Mouse (Mus musculus): ENCODE data around the gene Vash2. TPM values are rescaled to one million over a fixed set of nuclear protein-coding genes. Genes with fewer than 3 reads are reported as not detected.
"Not testable (repeated sequence)": the region's sequence is repeated elsewhere in the genome, so short reads cannot be mapped to it uniquely, and the experiment has no call there.

The Vash2 gene
- polyA plus RNA-seq (2015; fragmentation: Nextera tagmentation; extraction: Ambion mirVana): 15.0 and 19.2 TPM in 2 replicates

- under 1% methylated on average over 38 of the region's 38 CpGs for WGBS
- H3K27me3 ChIP-seq (ENCODE audit: control insufficient read depth, insufficient read depth, low read length): no peaks in the 10 kb centered on the region
- peaks cover 14% of the 10 kb centered on the region for H3K4me1 ChIP-seq (ENCODE audit: control insufficient read depth, insufficient read depth, low read length)
- H3K27ac ChIP-seq (ENCODE audit: low read length): peak within 1 kb of the TSS; percentile 92
- peak within 1 kb of the TSS; percentile 74 for H3K4me3 ChIP-seq (replicated peaks; ENCODE audit: low read length)
- H3K36me3 ChIP-seq (ENCODE audit: control insufficient read depth, insufficient read depth, low read length): no peaks in the 10 kb centered on the region; the same call in 1 of the 2 replicates
- ATAC-seq (ENCODE audit: insufficient read depth, low FRiP score): peak; percentile 96
- H3K9ac ChIP-seq (ENCODE audit: low read length): peak within 1 kb of the TSS; percentile 84
- peak within 1 kb of the TSS; percentile 90 for H3K4me2 ChIP-seq (ENCODE audit: low read depth, low read length)
- H3K9me3 ChIP-seq (replicated peaks; ENCODE audit: control insufficient read depth, low read length): no peaks in the 10 kb centered on the region
Measured at GRCm38 (mm10) chr1:190979100-190979563, at the start of gene Vash2. Vash2 (minus strand) TSS chr1:190979296.

- Histone ChIP-seq H3K27ac (ENCODE audit: low read length) (peak within 1 kb of the TSS; percentile 86), H3K9me3 (replicated peaks; ENCODE audit: control insufficient read depth, low read length) (no peaks in the 10 kb centered on the region), H3K36me3 (ENCODE audit: control insufficient read depth, insufficient read depth, low read length) (no peaks in the 10 kb centered on the region), H3K4me1 (ENCODE audit: control insufficient read depth, insufficient read depth, low read length) (peaks cover 13% of the 10 kb centered on the region), H3K4me3 (replicated peaks; ENCODE audit: low read length) (peak within 1 kb of the TSS; percentile 80), H3K27me3 (ENCODE audit: control insufficient read depth, insufficient read depth, low read length) (no peaks in the 10 kb centered on the region), H3K9ac (ENCODE audit: low read length) (peak within 1 kb of the TSS; percentile 88), H3K4me2 (ENCODE audit: low read depth, low read length) (peak within 1 kb of the TSS; percentile 97)
- peak; percentile 98 for ATAC-seq (ENCODE audit: insufficient read depth, low FRiP score)
- under 1% methylated on average over 50 of the region's 50 CpGs for WGBS
Measured at GRCm38 (mm10) chr1:191026021-191026713, 47.1 kb upstream of the Vash2 start, which contains the start of gene Flvcr1. Flvcr1 (minus strand) TSS chr1:191026158.

- ATAC-seq (ENCODE audit: insufficient read depth, low FRiP score): no peak
- H3K9me3 ChIP-seq (replicated peaks; ENCODE audit: control insufficient read depth, low read length): no peaks in the 10 kb centered on the region
- H3K4me2 ChIP-seq (ENCODE audit: low read depth, low read length): peak overlapping the region; percentile 97
- no peaks in the 10 kb centered on the region for H3K27me3 ChIP-seq (ENCODE audit: control insufficient read depth, insufficient read depth, low read length)
- WGBS: 3% methylated on average over 69 of the region's 69 CpGs
- no peaks in the 10 kb centered on the region for H3K36me3 ChIP-seq (ENCODE audit: control insufficient read depth, insufficient read depth, low read length)
- peak overlapping the region; percentile 80 for H3K4me3 ChIP-seq (replicated peaks; ENCODE audit: low read length)
- peaks cover 13% of the 10 kb centered on the region for H3K4me1 ChIP-seq (ENCODE audit: control insufficient read depth, insufficient read depth, low read length)
- peak overlapping the region; percentile 72 for H3K27ac ChIP-seq (ENCODE audit: low read length)
- H3K9ac ChIP-seq (ENCODE audit: low read length): peak overlapping the region; percentile 88
Measured at GRCm38 (mm10) chr1:191025016-191026012, 46.2 kb upstream of the Vash2 start.

- not testable (repeated sequence) for H3K27ac ChIP-seq (ENCODE audit: low read length); ATAC-seq (ENCODE audit: insufficient read depth, low FRiP score); H3K27me3 ChIP-seq (ENCODE audit: control insufficient read depth, insufficient read depth, low read length); H3K9me3 ChIP-seq (replicated peaks; ENCODE audit: control insufficient read depth, low read length); H3K36me3 ChIP-seq (ENCODE audit: control insufficient read depth, insufficient read depth, low read length); H3K4me3 ChIP-seq (replicated peaks; ENCODE audit: low read length); H3K4me2 ChIP-seq (ENCODE audit: low read depth, low read length); H3K9ac ChIP-seq (ENCODE audit: low read length)
- peaks cover 13% of the 10 kb centered on the region for H3K4me1 ChIP-seq (ENCODE audit: control insufficient read depth, insufficient read depth, low read length)
- 92% methylated on average over 5 of the region's 6 CpGs for WGBS
Measured at GRCm38 (mm10) chr1:191023806-191024205, 44.7 kb upstream of the Vash2 start.

- H3K36me3 ChIP-seq (ENCODE audit: control insufficient read depth, insufficient read depth, low read length): no peaks in the 10 kb centered on the region
- no peak overlapping the region for H3K4me2 ChIP-seq (ENCODE audit: low read depth, low read length)
- no peak overlapping the region for H3K27ac ChIP-seq (ENCODE audit: low read length)
- peaks cover 13% of the 10 kb centered on the region for H3K4me1 ChIP-seq (ENCODE audit: control insufficient read depth, insufficient read depth, low read length)
- no peak overlapping the region for H3K4me3 ChIP-seq (replicated peaks; ENCODE audit: low read length)
- no peaks in the 10 kb centered on the region for H3K27me3 ChIP-seq (ENCODE audit: control insufficient read depth, insufficient read depth, low read length)
- 74% methylated on average over 2 of the region's 2 CpGs for WGBS
- H3K9me3 ChIP-seq (replicated peaks; ENCODE audit: control insufficient read depth, low read length): no peaks in the 10 kb centered on the region
- H3K9ac ChIP-seq (ENCODE audit: low read length): no peak overlapping the region
- no peak for ATAC-seq (ENCODE audit: insufficient read depth, low FRiP score)
Measured at GRCm38 (mm10) chr1:191023140-191023539, 44.0 kb upstream of the Vash2 start.

- no peak overlapping the region for H3K4me2 ChIP-seq (ENCODE audit: low read depth, low read length)
- H3K9me3 ChIP-seq (replicated peaks; ENCODE audit: control insufficient read depth, low read length): no peaks in the 10 kb centered on the region
- H3K9ac ChIP-seq (ENCODE audit: low read length): no peak overlapping the region
- no peaks in the 10 kb centered on the region for H3K36me3 ChIP-seq (ENCODE audit: control insufficient read depth, insufficient read depth, low read length)
- ATAC-seq (ENCODE audit: insufficient read depth, low FRiP score): no peak
- H3K27me3 ChIP-seq (ENCODE audit: control insufficient read depth, insufficient read depth, low read length): no peaks in the 10 kb centered on the region
- peaks cover 8% of the 10 kb centered on the region for H3K4me1 ChIP-seq (ENCODE audit: control insufficient read depth, insufficient read depth, low read length)
- H3K4me3 ChIP-seq (replicated peaks; ENCODE audit: low read length): no peak overlapping the region
- no peak overlapping the region for H3K27ac ChIP-seq (ENCODE audit: low read length)
- 84% methylated on average over 7 of the region's 7 CpGs for WGBS
Measured at GRCm38 (mm10) chr1:191021016-191021415, 41.9 kb upstream of the Vash2 start.

GRCm38 (mm10) chr1:191020217-191020924 is 41.3 kb upstream of the Vash2 start:
- WGBS: 83% methylated on average over 3 of the region's 3 CpGs
- H3K27ac ChIP-seq (ENCODE audit: low read length): no peak overlapping the region

GRCm38 (mm10) chr1:191019803-191020202 is 40.7 kb upstream of the Vash2 start:
- Histone ChIP-seq H3K27ac (ENCODE audit: low read length) (no peak overlapping the region), H3K4me3 (replicated peaks; ENCODE audit: low read length) (no peak overlapping the region), H3K27me3 (ENCODE audit: control insufficient read depth, insufficient read depth, low read length) (no peaks in the 10 kb centered on the region), H3K4me1 (ENCODE audit: control insufficient read depth, insufficient read depth, low read length) (peaks cover under 1% of the 10 kb centered on the region), H3K9me3 (replicated peaks; ENCODE audit: control insufficient read depth, low read length) (no peaks in the 10 kb centered on the region), H3K36me3 (ENCODE audit: control insufficient read depth, insufficient read depth, low read length) (no peaks in the 10 kb centered on the region), H3K9ac (ENCODE audit: low read length) (no peak overlapping the region), H3K4me2 (ENCODE audit: low read depth, low read length) (no peak overlapping the region)
- WGBS: 89% methylated on average over 5 of the region's 5 CpGs
- ATAC-seq (ENCODE audit: insufficient read depth, low FRiP score): no peak

More at GRCm38 (mm10) chr1:191020217-191020924, 41.3 kb upstream of the Vash2 start:
- no peak overlapping the region for H3K4me2 ChIP-seq (ENCODE audit: low read depth, low read length)
- peaks cover 7% of the 10 kb centered on the region for H3K4me1 ChIP-seq (ENCODE audit: control insufficient read depth, insufficient read depth, low read length)
- no peak overlapping the region for H3K4me3 ChIP-seq (replicated peaks; ENCODE audit: low read length)
- H3K9ac ChIP-seq (ENCODE audit: low read length): no peak overlapping the region
- no peaks in the 10 kb centered on the region for H3K9me3 ChIP-seq (replicated peaks; ENCODE audit: control insufficient read depth, low read length)
- no peaks in the 10 kb centered on the region for H3K27me3 ChIP-seq (ENCODE audit: control insufficient read depth, insufficient read depth, low read length)
- ATAC-seq (ENCODE audit: insufficient read depth, low FRiP score): no peak
- no peaks in the 10 kb centered on the region for H3K36me3 ChIP-seq (ENCODE audit: control insufficient read depth, insufficient read depth, low read length)

All from stomach, embryonic 16.5 days (tissue).